Mouse (Mus musculus) lung, postnatal 0 days (tissue): ENCODE measurements around the gene Socs3.

Experiments
- CTCF ChIP-seq: IDR thresholded peaks from 2 replicates; pipeline ENCODE4 v1.5.1; 2016; ENCODE audit warnings: antibody characterized with exemption, mild to moderate bottlenecking
- EP300 ChIP-seq: IDR thresholded peaks from 2 replicates; pipeline ENCODE4 v1.6.1; 2016; ENCODE audit warnings: antibody characterized with exemption, mild to moderate bottlenecking, control low read depth

DNA sequence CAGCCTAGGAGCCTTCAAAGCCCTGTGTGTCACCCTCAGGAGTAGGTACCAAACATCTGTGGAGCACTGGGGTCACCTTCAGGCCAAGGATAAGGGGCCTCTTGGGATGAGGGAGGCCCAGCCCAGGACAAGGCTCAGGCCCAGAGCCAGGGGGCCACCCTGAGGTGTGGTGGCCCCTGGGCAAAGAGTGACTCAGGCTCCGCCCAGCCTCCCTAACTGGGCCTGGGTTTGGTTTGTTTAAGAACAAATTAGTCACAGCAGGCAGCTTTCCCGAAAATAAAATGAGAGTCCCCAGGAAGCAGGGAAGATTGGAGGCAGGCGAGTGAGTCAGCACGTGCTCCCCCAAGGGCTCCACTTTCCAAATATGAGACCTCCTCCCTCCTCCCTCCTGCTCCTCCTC, 37.7 kb downstream of the Socs3 start:
- peak; percentile 13; the same call in 1 of the 2 replicates for TF ChIP-seq CTCF
- TF ChIP-seq EP300, result peak; percentile 72
